Comparison of ENCODE assay signal across 9 mouse cellular contexts in genomic region chr2:170322013-170322414, GRCm38 (mm10).
DNase-seq lines count a peak whose midpoint lies in the region; ATAC-seq and TF ChIP-seq lines count a peak whose summit lies in the region.
"Had no signal": no experiment of that assay in that cellular context is flagged by ENCODE, and none has a peak within 500 bp of the region (broad histone marks: within the 10 kb centered on the region; RNA-seq: fewer than 3 reads in every experiment).

No protein-coding gene starts in this region.

- no peak for TF ChIP-seq CTCF in thymus, adult 2 months (IDR thresholded peaks at IDR 0.05; ENCODE audit: borderline replicate concordance, control insufficient read depth, extremely low read depth, insufficient read depth, low read length, poor library complexity)

- no peak overlapping the region for H3K9ac ChIP-seq in forebrain, embryonic 12.5 days
- no peak overlapping the region for H3K9ac ChIP-seq in heart, embryonic 15.5 days

- 0 out of 2 replicates have a peak overlapping the region, but pooled peaks have one; percentile 0 for H3K27ac ChIP-seq in forebrain, embryonic 10.5 days
- H3K27ac ChIP-seq in forebrain, embryonic 12.5 days = no peak overlapping the region
- peak overlapping the region; percentile 1; the same call in 1 of the 2 replicates for H3K27ac ChIP-seq in heart, embryonic 15.5 days
- H3K27ac ChIP-seq in macrophage = peak overlapping the region; percentile 94
- H3K27ac ChIP-seq in thymus, adult 2 months (ENCODE audit: control insufficient read depth, insufficient read depth, low read length) = no peak overlapping the region
- no peak overlapping the region; the same call in 1 of the 2 replicates for H3K27ac ChIP-seq in hindbrain, embryonic 10.5 days

- no peak for DNase-seq in forebrain, embryonic 10.5 days (ENCODE audit: extremely low spot score, low spot score)
- DNase-seq in adrenal gland, postnatal 36 days = peak; percentile 13 to 41
- DNase-seq in thymus, adult 2 months = no peak
- DNase-seq in thymus, postnatal 4 days = no peak
- no peak for DNase-seq in hindbrain, embryonic 10.5 days (ENCODE audit: low spot score)
- DNase-seq: midbrain, embryonic 14.5 days had no signal

- H3K4me2 ChIP-seq in forebrain, embryonic 12.5 days = no peak overlapping the region
- no peak overlapping the region for H3K4me2 ChIP-seq in heart, embryonic 15.5 days

- peaks cover 28% of the 10 kb centered on the region for H3K27me3 ChIP-seq in forebrain, embryonic 10.5 days (ENCODE audit: poor library complexity, severe bottlenecking)
- peaks cover 8% of the 10 kb centered on the region for H3K27me3 ChIP-seq in forebrain, embryonic 12.5 days
- no peaks in the 10 kb centered on the region for H3K27me3 ChIP-seq in heart, embryonic 15.5 days
- H3K27me3 ChIP-seq in thymus, adult 2 months (ENCODE audit: control insufficient read depth, insufficient read depth, low read length) = no peaks in the 10 kb centered on the region; the same call in 1 of the 2 replicates
- H3K27me3 ChIP-seq in hindbrain, embryonic 10.5 days (ENCODE audit: insufficient read depth, poor library complexity, severe bottlenecking) = peaks cover 14% of the 10 kb centered on the region

- 42% methylated on average over 3 of the region's 3 CpGs for WGBS in forebrain, embryonic 10.5 days
- 40% methylated on average over 3 of the region's 3 CpGs for WGBS in forebrain, embryonic 12.5 days
- 33% methylated on average over 3 of the region's 3 CpGs for WGBS in heart, embryonic 15.5 days
- WGBS in macrophage (ENCODE audit: missing documents) = 4% methylated on average over 3 of the region's 3 CpGs
- 51% methylated on average over 3 of the region's 3 CpGs for WGBS in thymus, adult 2 months
- WGBS in hindbrain, embryonic 10.5 days = 50% methylated on average over 3 of the region's 3 CpGs

- no peak for TF ChIP-seq POLR2A in thymus, adult 2 months (IDR thresholded peaks at IDR 0.05; ENCODE audit: control insufficient read depth, extremely low read depth, insufficient read depth, low read length, poor library complexity)

- H3K4me1 ChIP-seq in forebrain, embryonic 10.5 days = peaks cover 50% of the 10 kb centered on the region
- peaks cover 24% of the 10 kb centered on the region for H3K4me1 ChIP-seq in forebrain, embryonic 12.5 days
- peaks cover 33% of the 10 kb centered on the region for H3K4me1 ChIP-seq in heart, embryonic 15.5 days (replicated peaks)
- peaks cover 8% of the 10 kb centered on the region for H3K4me1 ChIP-seq in thymus, adult 2 months (replicated peaks; ENCODE audit: control insufficient read depth, insufficient read depth, low read length)
- H3K4me1 ChIP-seq in hindbrain, embryonic 10.5 days (replicated peaks) = peaks cover 36% of the 10 kb centered on the region

- H3K9me3 ChIP-seq in forebrain, embryonic 10.5 days = no peaks in the 10 kb centered on the region
- H3K9me3 ChIP-seq in forebrain, embryonic 12.5 days = no peaks in the 10 kb centered on the region
- H3K9me3 ChIP-seq in heart, embryonic 15.5 days (replicated peaks) = no peaks in the 10 kb centered on the region
- no peaks in the 10 kb centered on the region for H3K9me3 ChIP-seq in hindbrain, embryonic 10.5 days

- no peaks in the 10 kb centered on the region for H3K36me3 ChIP-seq in forebrain, embryonic 10.5 days (replicated peaks)
- no peaks in the 10 kb centered on the region for H3K36me3 ChIP-seq in forebrain, embryonic 12.5 days (replicated peaks)
- no peaks in the 10 kb centered on the region for H3K36me3 ChIP-seq in heart, embryonic 15.5 days
- H3K36me3 ChIP-seq in macrophage (ENCODE audit: inconsistent target) = no peaks in the 10 kb centered on the region
- no peaks in the 10 kb centered on the region for H3K36me3 ChIP-seq in thymus, adult 2 months (ENCODE audit: control insufficient read depth, insufficient read depth, low read length)
- no peaks in the 10 kb centered on the region for H3K36me3 ChIP-seq in hindbrain, embryonic 10.5 days

- ATAC-seq in forebrain, embryonic 12.5 days (ENCODE audit: low FRiP score) = no peak
- no peak for ATAC-seq in heart, embryonic 15.5 days (replicated peaks; ENCODE audit: insufficient number of reproducible peaks, insufficient read depth, low FRiP score, low read depth)

- H3K79me2 ChIP-seq in macrophage (ENCODE audit: inconsistent target) = no peaks in the 10 kb centered on the region

- H3K4me3 ChIP-seq in forebrain, embryonic 10.5 days = no peak overlapping the region
- H3K4me3 ChIP-seq in forebrain, embryonic 12.5 days (replicated peaks) = no peak overlapping the region
- H3K4me3 ChIP-seq in heart, embryonic 15.5 days = no peak overlapping the region
- no peak overlapping the region for H3K4me3 ChIP-seq in macrophage (ENCODE audit: inconsistent target)
- H3K4me3 ChIP-seq in thymus, adult 2 months (ENCODE audit: control insufficient read depth, insufficient read depth, low read length) = no peak overlapping the region
- no peak overlapping the region for H3K4me3 ChIP-seq in hindbrain, embryonic 10.5 days

Comparison
In these comparisons a context has a peak if more than half of its experiments do, and no peak if none do; other contexts are left out.
1. H3K27ac ChIP-seq: peak in forebrain, embryonic 10.5 days (single experiment), heart, embryonic 15.5 days (single experiment) and macrophage (single experiment); none in forebrain, embryonic 12.5 days (single experiment), thymus, adult 2 months (single experiment) and hindbrain, embryonic 10.5 days (single experiment).
2. DNase-seq: peak in adrenal gland, postnatal 36 days (2 of 2); none in forebrain, embryonic 10.5 days (single experiment), thymus, adult 2 months (single experiment), thymus, postnatal 4 days (single experiment) and hindbrain, embryonic 10.5 days (single experiment).